Mouse (Mus musculus): ENCODE measurements at regions not wholly inside any gene's neighbourhood (a gene's known extent, or its start where the extent isn't known, plus 50 kb on each side); places are given as distances from the start of the nearest gene placed in this dataset.

DNA sequence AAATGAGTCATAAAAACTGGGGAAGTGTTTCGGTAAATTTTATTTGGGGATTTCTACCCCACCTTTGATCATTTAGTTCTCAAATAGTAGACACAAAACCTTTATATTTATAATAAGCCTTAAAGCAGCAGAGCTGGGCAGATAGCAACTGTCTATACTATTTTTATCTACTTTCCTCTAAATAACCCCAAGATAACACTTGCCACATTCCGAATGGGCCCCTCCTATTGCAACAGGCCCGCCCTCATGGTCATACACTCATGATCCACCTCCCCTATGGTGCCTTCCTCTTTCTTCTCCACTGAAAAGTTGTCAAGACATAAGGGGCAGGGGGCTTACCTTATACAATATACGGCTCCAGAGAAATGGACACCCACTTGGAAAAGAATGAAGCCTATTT is 195.5 kb upstream of the Atp2b1 start:
- TF ChIP-seq POLR2A (IDR thresholded peaks at IDR 0.05; ENCODE audit: control insufficient read depth, extremely low read depth, insufficient read depth, low read length, poor library complexity) (no peak), CTCF (IDR thresholded peaks at IDR 0.05; ENCODE audit: borderline replicate concordance, control insufficient read depth, extremely low read depth, insufficient read depth, low read length, poor library complexity) (no peak)
